Mouse (Mus musculus): ENCODE measurements around the gene Gm9964.
"Not testable (repeated sequence)": the region's sequence is repeated elsewhere in the genome, so short reads cannot be mapped to it uniquely, and the experiment has no call there.

Gene Gm9964

GRCm38 (mm10) chr11:79296856-79297491 is at the start of gene Gm9964:
Gm9964 (minus strand) TSS chr11:79296906.
- no peak for ATAC-seq (ENCODE audit: low TSS enrichment)

GRCm38 (mm10) chr11:79339808-79340781 is 43.4 kb upstream of the Gm9964 start:
- ATAC-seq (ENCODE audit: low TSS enrichment): 0 out of 2 replicates have a peak, but pooled peaks have one; percentile 8

- peak; percentile 88 for ATAC-seq (ENCODE audit: low TSS enrichment)
Measured at GRCm38 (mm10) chr11:79339234-79339807, 42.6 kb upstream of the Gm9964 start, which contains the start of gene Nf1. Nf1 (plus strand) TSS chr11:79339693.

GRCm38 (mm10) chr11:79338621-79339020 is 41.9 kb upstream of the Gm9964 start:
- no peak for ATAC-seq (ENCODE audit: low TSS enrichment)

GRCm38 (mm10) chr11:79336722-79337267 is 40.1 kb upstream of the Gm9964 start:
- ATAC-seq (ENCODE audit: low TSS enrichment): no peak

- no peak for ATAC-seq (ENCODE audit: low TSS enrichment)
Measured at GRCm38 (mm10) chr11:79335077-79335476, 38.4 kb upstream of the Gm9964 start.

- no peak for ATAC-seq (ENCODE audit: low TSS enrichment)
Measured at GRCm38 (mm10) chr11:79329585-79329984, 32.9 kb upstream of the Gm9964 start.

GRCm38 (mm10) chr11:79328060-79328459 is 31.4 kb upstream of the Gm9964 start:
- no peak for ATAC-seq (ENCODE audit: low TSS enrichment)

- no peak for ATAC-seq (ENCODE audit: low TSS enrichment)
Measured at GRCm38 (mm10) chr11:79327106-79327505, 30.4 kb upstream of the Gm9964 start.

- ATAC-seq (ENCODE audit: low TSS enrichment): no peak
Measured at GRCm38 (mm10) chr11:79325663-79326062, 29.0 kb upstream of the Gm9964 start.

GRCm38 (mm10) chr11:79323985-79324685 is 27.4 kb upstream of the Gm9964 start:
- ATAC-seq (ENCODE audit: low TSS enrichment): no peak

- no peak for ATAC-seq (ENCODE audit: low TSS enrichment)
Measured at GRCm38 (mm10) chr11:79319807-79320206, 23.1 kb upstream of the Gm9964 start.

GRCm38 (mm10) chr11:79316807-79317345 is 20.2 kb upstream of the Gm9964 start:
- ATAC-seq (ENCODE audit: low TSS enrichment): no peak

- no peak for ATAC-seq (ENCODE audit: low TSS enrichment)
Measured at GRCm38 (mm10) chr11:79310467-79310866, 13.8 kb upstream of the Gm9964 start.

- no peak for ATAC-seq (ENCODE audit: low TSS enrichment)
Measured at GRCm38 (mm10) chr11:79307560-79308200, 11.0 kb upstream of the Gm9964 start.

- ATAC-seq (ENCODE audit: low TSS enrichment): no peak
Measured at GRCm38 (mm10) chr11:79306996-79307395, 10.3 kb upstream of the Gm9964 start.

- ATAC-seq (ENCODE audit: low TSS enrichment): no peak; the same call in 1 of the 2 replicates
Measured at GRCm38 (mm10) chr11:79306510-79306909, 9.8 kb upstream of the Gm9964 start.

- no peak for ATAC-seq (ENCODE audit: low TSS enrichment)
Measured at GRCm38 (mm10) chr11:79305697-79306340, 9.1 kb upstream of the Gm9964 start.

- not testable (repeated sequence) for ATAC-seq (ENCODE audit: low TSS enrichment)
Measured at GRCm38 (mm10) chr11:79304245-79304644, 7.5 kb upstream of the Gm9964 start.

GRCm38 (mm10) chr11:79303109-79303508 is 6.4 kb upstream of the Gm9964 start:
- ATAC-seq (ENCODE audit: low TSS enrichment): no peak
